Comparison of ENCODE assay signal across 17 mouse cellular contexts in genomic region chr9:23235368-23236002, GRCm38 (mm10). TPM values are rescaled to one million over a fixed set of nuclear protein-coding genes. Genes with fewer than 3 reads are reported as not detected.
"Had no signal": no experiment of that assay in that cellular context is flagged by ENCODE, and none has a peak within 500 bp of the region (broad histone marks: within the 10 kb centered on the region; RNA-seq: fewer than 3 reads in every experiment).

No protein-coding gene starts in this region.

- H3K36me3 ChIP-seq: limb, embryonic 10.5 days; liver, embryonic 15.5 days; midbrain, embryonic 13.5 days had no signal

- H3K27me3 ChIP-seq: liver, embryonic 15.5 days; midbrain, embryonic 13.5 days had no signal

- H3K9me3 ChIP-seq: limb, embryonic 10.5 days; liver, embryonic 15.5 days; midbrain, embryonic 13.5 days had no signal

- H3K4me1 ChIP-seq: liver, embryonic 15.5 days had no signal

- H3K27ac ChIP-seq: left cerebral cortex, adult 2 months; limb, embryonic 10.5 days; liver, embryonic 15.5 days; macrophage; midbrain, embryonic 13.5 days had no signal

- DNase-seq: kidney, adult 11 months; kidney, postnatal 14 days; lung, adult 2 months; lung, postnatal 14 days; retina, postnatal 1 day; right cerebral cortex, postnatal 4 days; spleen, adult 18-20 months; thymus, adult 18-20 months; thymus, postnatal 25 days had no signal

- H3K4me2 ChIP-seq: liver, embryonic 11.5 days; liver, embryonic 15.5 days; midbrain, embryonic 13.5 days had no signal

- H3K9ac ChIP-seq: liver, embryonic 15.5 days; midbrain, embryonic 13.5 days had no signal

- H3K4me3 ChIP-seq: left cerebral cortex, adult 2 months; limb, embryonic 10.5 days; liver, embryonic 15.5 days; midbrain, embryonic 13.5 days; myocyte had no signal

- ATAC-seq: midbrain, embryonic 13.5 days had no signal

RNA-seq across cellular contexts. Expression of gene Bmper, which starts 12.6 kb away (rescaled TPM):
- total RNA-seq: megakaryocyte-erythroid progenitor cell, adult 5-6 weeks had no signal
- polyA plus RNA-seq: macrophage had no signal
